Mouse (Mus musculus): ENCODE data around the gene Slc9a1.

Gene Slc9a1

GRCm38 (mm10) chr4:133442194-133442593 is 72.7 kb downstream of the Slc9a1 start:
- no peak for DNase-seq

- no peak for DNase-seq
These were observed 73.6 kb downstream of the Slc9a1 start for GRCm38 (mm10) chr4:133443085-133443484.

- DNase-seq: no peak
These were observed 76.2 kb downstream of the Slc9a1 start for GRCm38 (mm10) chr4:133445727-133446126.

GRCm38 (mm10) chr4:133447366-133447765 is 77.9 kb downstream of the Slc9a1 start:
- no peak for DNase-seq

- DNase-seq: no peak
These were observed 78.5 kb downstream of the Slc9a1 start for GRCm38 (mm10) chr4:133447967-133448366.

GRCm38 (mm10) chr4:133448708-133449388 is 79.3 kb downstream of the Slc9a1 start:
- no peak for DNase-seq

GRCm38 (mm10) chr4:133449726-133450125 is 80.2 kb downstream of the Slc9a1 start:
- peak in 1 of 2 experiments; percentile 59 for DNase-seq

GRCm38 (mm10) chr4:133451536-133451935 is 82.0 kb downstream of the Slc9a1 start:
- DNase-seq: peak; percentile 58 to 86

- no peak for DNase-seq
These were observed 82.9 kb downstream of the Slc9a1 start for GRCm38 (mm10) chr4:133452433-133452832.

GRCm38 (mm10) chr4:133458044-133458443 is 88.5 kb downstream of the Slc9a1 start:
- DNase-seq: no peak

- DNase-seq: no peak
These were observed 90.5 kb downstream of the Slc9a1 start for GRCm38 (mm10) chr4:133460006-133460405.

- no peak for DNase-seq
These were observed 91.4 kb downstream of the Slc9a1 start for GRCm38 (mm10) chr4:133460796-133461325.

GRCm38 (mm10) chr4:133461362-133461761 is 91.9 kb downstream of the Slc9a1 start:
- no peak for DNase-seq

GRCm38 (mm10) chr4:133463184-133463583 is 93.7 kb downstream of the Slc9a1 start:
- no peak for DNase-seq

- peak; percentile 53 to 66 for DNase-seq
These were observed 98.6 kb downstream of the Slc9a1 start for GRCm38 (mm10) chr4:133468080-133468479.

- DNase-seq: no peak
These were observed 99.6 kb downstream of the Slc9a1 start for GRCm38 (mm10) chr4:133469122-133469521.

- DNase-seq: no peak
These were observed 101.8 kb downstream of the Slc9a1 start for GRCm38 (mm10) chr4:133471135-133471821.
